Mouse (Mus musculus): ENCODE results near the gene Efna2.

DNA sequence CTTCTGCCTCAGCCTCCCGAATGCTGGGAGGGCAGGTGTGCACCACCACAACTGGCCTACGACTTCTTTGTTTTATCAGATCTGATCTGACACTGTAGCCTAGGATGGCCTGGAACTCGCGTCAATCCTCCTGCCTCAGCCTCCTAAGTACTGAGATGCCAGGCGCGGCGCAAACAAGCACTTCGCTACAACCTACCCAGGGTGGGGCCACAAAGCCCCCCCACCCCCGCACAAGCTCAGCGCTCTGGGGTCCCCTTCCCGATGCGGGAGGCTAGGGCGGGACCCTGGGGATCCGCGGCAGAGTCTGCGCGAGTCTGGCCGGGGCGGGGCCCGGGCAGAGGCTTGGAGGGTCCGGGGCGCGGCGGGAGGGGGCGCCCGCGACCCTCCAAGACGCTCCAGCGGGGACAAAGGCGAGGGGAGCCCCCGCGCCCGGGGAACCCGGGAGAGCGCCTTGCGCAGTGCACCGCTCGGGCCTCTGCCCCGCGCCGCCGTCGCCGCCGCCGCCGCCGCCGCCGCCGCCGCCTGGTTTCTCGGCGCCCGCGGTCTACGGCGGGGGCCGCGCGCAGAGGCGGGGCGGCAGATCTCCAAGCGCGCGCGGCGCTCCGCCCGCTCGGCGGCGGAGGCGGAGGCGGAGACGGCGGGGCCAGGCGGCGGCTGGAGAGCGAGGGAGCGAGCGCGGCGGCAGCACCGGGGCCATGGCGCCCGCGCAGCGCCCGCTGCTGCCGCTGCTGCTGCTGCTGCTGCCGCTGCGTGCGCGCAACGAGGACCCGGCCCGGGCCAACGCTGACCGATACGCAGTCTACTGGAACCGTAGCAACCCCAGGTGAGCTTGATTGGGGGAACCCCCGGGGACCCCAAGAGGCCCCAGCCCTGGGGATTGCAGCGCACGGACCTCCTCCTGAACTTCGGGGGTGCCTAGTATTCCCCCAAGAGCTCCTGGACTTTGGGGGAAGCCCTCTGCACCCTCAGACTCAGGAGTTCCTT lies at the start of gene Efna2:
- TF ChIP-seq CTCF (IDR thresholded peaks at IDR 0.05; ENCODE audit: low read depth, low read length) (no peak), POLR2A (IDR thresholded peaks at IDR 0.05; ENCODE audit: insufficient read depth, low read length) (no peak)

Measured in ES-Bruce4 (cell line).